Mouse (Mus musculus): ENCODE data around the gene Pcyt2.

- no peak for TF ChIP-seq GATA1 (IDR thresholded peaks at IDR 0.05; ENCODE audit: borderline replicate concordance, low read length)
- no peak for TF ChIP-seq FLI1 (IDR thresholded peaks at IDR 0.05; ENCODE audit: low read length)
These were observed 14.2 kb upstream of the Pcyt2 start for GRCm38 (mm10) chr11:120631726-120632448.
